Mouse (Mus musculus): ENCODE data around the gene AI597479.

GRCm38 (mm10) chr1:43162394-43162793, 63.9 kb downstream of the AI597479 start:
- TF ChIP-seq TAL1 (conservative IDR thresholded peaks at IDR 0.05; ENCODE audit: low read depth, low read length) (no peak), GATA1 (IDR thresholded peaks at IDR 0.05; ENCODE audit: borderline replicate concordance, low read length) (no peak)

All from G1E (cell line).